Mouse (Mus musculus): Measurements from ENCODE around the gene Tph2.

Gene Tph2

DNA sequence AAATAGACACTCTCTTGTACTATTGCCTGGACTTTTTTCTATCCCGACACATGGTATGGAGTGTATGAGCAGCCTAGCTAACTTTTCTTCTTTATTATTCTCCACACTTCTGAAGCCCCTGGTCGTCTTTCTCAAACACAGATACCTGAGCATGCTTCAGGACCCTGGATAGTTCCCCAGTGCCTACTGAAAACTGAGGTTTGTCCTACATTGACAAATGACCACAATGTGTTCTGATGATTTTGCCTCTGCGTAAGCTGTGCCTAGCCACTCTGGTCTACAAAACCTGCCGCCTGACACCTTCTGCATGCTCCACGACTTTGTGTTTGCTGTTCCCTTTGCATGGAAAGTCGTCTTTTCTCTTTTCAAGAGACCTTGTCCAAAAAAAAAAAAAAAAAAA is 41.2 kb downstream of the Tph2 start:
- no peak for DNase-seq (ENCODE audit: low spot score in 2 of 2)

DNA sequence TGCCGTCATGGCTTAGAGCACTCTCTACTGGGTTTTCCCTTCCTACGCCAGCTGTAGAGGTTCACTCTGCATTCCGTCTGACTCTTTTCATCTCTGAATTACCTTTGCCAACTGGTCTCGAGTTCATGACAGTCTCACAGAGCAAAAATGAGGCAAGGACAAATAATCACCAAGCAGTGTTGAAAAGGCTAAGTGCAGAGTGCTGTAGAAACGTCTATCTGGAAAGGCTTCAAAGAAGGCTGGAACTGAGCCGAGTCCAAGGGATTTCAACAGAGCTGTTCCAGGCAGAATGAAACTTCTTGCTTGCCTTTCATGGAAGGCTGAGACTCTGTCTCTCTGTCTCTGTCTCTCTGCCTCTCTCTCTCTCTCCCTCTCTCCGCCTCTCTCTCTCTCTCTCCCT is 47.8 kb downstream of the Tph2 start:
- DNase-seq (ENCODE audit: low spot score in 2 of 2): no peak

DNA sequence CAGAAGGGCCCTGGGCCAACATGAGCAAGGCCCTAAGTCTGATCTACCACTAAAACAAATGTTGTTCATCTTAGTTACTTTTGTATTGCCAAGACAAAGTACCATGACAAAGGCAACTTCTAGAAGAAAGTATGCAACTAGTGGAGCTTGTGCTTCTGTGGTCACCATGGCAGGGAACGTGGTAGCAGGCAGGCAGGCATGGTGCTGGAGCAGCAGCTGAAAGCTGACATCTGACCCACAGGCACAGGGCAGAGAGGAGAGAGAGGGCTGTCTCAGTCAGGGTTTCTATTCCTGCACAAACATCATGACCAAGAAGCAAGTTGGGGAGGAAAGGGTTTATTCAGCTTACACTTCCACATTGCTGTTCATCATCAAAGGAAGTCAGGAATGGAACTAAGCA is 56.9 kb downstream of the Tph2 start:
- no peak for DNase-seq (ENCODE audit: low spot score in 2 of 2)

DNA sequence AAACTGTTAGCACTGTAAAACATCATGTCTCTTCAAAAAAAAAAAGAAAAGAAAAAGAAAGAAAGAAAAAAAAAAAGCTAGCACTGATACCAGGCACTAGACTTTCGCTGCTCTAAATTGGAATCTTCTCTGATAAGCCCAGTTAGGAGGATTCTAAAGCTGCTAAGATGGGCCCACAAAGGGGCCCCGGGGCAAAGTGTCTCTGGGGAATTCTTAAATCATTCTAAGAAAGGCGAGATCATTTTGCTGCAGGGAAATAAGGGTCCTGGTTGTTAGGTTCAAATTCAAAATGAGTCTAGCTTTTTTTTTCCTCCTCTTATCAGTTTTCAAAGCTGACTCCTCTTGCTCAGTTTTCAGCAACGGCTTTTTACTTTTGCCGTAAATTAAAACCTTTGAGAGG is 59.3 kb downstream of the Tph2 start:
- no peak for DNase-seq (ENCODE audit: low spot score in 2 of 2)

DNA sequence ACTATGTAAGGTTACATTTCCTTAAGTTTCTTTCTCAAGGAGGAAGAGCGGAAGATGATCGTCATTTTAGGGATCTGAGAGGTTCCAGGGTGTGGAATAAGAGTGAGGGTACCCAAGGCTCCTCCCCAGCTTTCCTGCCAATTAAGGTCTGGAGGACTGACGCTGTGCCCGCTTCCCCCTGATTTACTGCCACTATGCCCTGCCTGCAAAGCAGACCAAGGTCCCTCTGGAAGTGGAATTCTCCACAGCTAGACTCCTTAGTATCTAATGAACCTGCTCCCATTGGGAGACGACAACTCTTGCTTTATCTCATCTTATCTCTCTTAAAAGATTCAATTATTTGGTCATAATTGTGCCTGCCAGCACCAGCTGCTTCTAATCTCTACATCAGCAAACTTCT is 59.8 kb downstream of the Tph2 start:
- no peak for DNase-seq (ENCODE audit: low spot score in 2 of 2)

DNA sequence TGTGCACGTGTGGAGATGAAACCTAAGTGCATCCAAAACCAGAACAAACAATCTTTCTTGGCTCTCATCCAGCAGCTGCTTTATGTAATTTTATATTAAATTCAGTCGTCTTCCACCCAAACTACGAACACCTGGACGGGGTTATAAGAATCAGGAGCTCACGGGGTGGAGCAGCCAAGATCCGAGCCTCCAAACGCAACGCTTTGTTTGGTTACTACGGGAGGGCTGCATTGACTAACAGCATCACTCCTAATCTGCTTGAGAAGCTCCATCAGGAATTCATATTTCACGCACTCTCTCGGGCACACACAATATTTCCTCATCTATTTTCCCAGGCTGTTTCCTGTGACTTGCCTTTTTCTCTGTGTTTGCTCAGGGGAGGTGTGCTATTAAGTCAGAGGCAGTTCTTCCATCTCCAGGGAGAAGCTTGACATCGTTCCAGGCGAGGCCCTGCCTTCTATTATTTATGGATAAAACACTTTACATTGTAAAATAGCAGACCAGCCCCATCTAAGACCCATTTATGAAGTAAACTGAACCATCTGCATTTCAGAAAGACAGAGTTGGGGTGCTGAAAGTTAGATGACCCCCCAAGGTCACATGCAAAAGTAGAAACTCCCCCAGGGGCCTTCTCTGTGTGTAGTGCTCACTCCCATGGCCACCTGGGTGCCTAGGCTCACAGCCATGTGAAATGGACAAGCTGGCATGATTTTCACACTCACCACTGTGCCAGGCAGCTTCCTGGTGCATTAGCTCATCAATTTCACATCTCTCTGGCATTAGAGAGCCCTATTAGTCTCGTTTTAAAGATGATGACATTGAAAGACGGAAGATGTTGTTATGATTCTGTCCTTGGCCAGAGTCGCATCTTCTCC is 76.9 kb downstream of the Tph2 start:
- no peak for DNase-seq (ENCODE audit: low spot score in 2 of 2)

DNA sequence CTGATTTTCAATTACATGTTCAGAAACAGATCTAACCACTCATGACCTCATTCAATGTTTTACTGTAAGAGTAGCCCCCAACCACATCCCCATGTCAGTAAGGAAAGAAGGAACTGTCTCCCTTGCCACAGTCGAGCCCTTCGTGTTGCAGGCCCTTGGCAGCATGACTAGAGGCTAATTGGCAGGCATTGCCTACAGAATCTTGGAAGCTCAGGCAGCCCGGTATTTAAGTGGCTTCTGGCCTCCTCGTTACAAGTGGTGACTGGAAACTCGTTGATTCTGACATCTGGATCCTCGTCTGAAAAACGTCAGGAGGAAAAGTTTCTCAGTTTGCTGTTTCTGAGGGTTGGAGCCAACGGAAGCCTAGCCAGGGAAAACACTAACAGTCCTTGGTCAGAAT is 80.6 kb downstream of the Tph2 start:
- DNase-seq (ENCODE audit: low spot score in 2 of 2): no peak

DNA sequence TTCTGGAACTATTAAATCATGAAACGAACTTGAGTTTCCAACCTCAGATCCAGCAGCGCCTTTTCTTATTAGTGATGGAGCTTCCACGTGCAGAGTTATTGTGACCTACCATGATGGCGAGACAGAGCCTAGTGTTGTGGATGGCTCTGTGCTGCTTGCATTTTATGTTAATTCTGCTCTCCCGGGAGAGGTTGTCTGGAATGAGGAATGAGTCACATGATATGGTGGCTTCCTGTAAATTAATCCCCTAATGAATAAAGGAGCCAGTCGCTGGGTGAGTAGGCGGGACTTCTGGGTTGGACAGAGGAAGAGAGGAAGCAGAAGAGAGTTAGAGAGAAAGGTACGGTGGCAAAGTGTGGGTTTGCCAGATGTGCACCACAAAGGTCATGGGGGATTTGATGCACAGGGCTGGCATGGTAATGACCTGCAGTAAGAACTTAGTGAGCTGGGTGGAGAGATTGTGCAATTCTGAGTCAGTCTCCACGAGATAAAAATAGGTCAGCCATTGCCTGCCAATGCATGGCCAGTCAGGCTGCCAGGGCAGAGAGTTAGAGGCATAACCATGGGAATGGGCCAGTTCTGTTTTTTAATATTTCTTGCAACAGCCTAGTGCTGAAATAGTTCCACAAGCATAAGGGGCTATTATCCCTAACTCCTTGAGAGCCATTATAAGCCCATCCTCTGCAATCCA is 84.8 kb downstream of the Tph2 start:
- no peak for DNase-seq (ENCODE audit: low spot score in 2 of 2)

DNA sequence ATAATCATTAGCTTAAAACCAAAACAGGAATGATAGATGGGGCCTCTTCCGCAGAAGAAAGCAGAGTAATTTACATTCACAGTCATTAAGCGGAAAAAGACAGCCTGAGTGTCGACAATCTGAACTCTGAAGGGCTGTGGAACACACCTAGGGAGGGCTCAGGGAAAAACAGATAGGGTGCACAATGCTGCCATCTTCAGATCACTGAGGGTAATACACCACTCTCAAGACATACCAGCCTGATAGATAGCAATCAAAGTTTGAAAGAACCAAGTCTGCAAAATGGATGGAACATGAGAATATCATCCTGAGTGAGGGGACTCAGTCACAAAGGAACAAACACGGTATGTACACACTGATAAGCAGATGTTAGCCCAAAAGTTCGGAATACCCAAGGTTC is 87.7 kb downstream of the Tph2 start:
- DNase-seq (ENCODE audit: low spot score in 2 of 2): no peak

DNA sequence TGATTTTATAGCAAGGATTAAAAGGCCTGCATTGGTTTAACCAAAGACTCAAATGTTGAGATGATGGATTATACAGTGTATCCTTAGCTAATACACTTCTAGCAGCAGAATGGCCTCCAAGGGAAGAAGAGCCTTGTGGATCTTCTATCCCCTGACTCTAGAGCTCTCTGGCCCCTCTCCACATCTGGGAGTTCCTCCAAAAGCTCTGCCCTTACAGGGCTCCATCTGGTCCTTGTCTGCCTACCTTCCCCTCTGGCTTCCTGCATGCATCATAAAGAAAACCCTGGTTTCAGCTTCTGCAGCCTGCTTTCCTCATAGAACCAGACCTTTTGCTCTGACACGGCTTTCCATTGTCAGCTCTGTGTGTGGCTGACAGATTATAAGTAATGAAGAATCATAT is 88.6 kb downstream of the Tph2 start:
- DNase-seq (ENCODE audit: low spot score in 2 of 2): no peak

DNA sequence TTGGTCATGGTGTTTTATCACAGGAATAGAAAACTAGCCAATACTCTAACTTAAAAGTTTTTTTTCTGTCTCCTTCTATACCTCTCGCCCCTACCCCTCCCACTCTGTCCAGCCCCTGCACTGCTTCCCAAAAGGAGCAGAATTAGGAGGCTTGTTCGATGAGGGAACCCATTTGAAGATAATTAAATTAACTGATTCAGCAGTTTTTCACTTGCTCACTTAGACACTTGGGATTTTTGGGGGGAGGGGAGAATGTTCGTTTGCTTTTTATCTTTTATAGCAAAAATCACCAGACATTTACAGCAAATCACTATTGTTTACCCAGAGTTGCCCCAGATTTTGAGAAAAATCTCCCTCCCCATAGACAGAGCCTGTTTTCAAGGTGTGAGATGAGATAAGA is 106.6 kb downstream of the Tph2 start:
- DNase-seq (ENCODE audit: low spot score in 2 of 2): no peak

DNA sequence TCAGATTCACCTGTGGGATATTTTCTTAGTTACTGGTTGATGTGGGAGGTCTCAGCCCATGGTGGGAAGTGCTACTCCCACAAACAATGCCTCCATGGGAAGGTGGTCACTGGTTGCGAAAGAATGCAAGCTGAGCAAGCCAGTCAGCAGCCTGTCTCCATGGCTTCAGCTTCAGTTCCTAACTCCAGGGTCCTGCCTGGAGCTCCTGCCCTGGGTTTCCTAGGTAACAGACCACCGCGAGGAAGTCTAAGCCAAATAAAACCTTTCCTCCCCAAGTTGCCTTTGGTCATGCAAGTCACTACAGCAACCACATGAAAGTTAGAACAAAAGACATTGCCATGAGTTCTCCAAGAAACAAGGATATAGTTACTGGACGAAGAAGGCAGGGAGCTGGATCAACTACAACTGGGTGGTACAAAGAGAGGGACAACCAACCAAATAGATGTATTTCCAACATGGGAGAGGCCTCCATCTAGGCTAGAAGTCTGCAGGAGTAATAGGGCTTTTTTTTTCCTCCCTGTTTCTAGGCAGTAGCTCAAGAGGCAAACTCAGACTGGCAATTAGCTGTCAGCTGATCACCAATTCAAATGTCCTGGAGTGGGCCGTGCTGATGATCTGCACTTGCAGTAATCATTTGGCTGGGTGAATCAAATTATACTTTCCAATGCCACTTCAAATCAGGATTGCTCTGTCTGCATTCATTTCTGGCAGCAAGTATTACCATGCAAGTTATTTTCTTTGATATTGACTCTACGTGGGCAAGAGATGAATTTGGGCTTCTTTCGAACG is 115.5 kb downstream of the Tph2 start:
- no peak for DNase-seq (ENCODE audit: low spot score in 2 of 2)

DNA sequence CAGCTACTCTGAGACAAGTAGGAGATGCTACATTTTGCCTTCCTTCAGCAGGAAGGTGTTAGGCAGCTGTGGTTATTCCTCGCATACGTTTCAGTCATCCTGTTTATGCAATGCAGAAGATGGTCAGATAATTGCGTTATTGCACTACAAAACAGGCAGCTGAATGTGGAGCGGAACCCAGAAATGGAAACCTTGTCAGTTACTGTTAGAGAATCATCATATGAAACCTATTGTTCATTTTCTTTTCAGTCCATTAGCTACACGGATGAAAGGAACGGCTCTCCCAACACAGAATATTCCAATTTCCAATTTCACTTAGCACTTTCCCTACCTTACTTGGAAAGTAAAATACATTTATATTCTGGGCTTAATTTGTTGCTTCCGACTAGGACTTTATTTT is 120.9 kb downstream of the Tph2 start:
- DNase-seq (ENCODE audit: low spot score in 2 of 2): no peak

DNA sequence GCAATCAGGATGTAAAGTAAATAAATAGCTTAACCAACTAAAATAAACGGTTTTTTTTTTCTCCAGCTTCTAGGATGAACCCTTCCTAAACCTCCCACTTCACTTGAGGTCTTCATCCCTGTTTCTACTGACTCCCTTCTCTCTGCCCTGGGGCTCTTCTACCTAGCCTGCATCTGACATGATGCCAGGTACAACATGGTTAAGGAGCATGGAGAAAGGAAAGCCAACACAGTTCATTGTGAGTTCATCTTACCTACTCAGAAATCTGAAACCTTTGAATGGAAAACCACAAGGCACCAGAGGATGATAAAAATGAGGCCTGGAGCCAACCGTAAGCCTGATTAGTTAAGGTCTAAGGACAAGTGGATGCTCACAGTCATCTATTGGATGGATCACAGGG is 123.3 kb downstream of the Tph2 start:
- DNase-seq (ENCODE audit: low spot score in 2 of 2): no peak

DNA sequence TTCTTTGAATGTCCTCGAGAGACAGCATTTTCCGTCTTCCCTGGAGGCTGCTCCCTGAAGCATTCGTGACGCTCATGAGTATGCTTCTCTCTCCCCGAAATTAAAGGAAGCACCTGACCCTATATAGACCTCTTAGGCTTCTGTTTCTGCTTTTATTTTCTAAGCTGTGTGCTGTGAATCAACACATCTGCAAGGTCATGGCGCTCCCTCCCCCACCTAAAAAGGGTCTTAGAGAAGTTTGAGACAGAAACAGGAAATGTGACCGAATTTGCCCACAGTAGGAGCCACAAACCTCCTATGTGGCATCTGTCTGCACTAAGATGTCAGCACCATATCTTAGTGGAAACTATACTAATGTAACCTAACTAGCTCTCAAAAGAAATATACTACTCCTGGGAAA is 124.1 kb downstream of the Tph2 start:
- DNase-seq (ENCODE audit: low spot score in 2 of 2): no peak

DNA sequence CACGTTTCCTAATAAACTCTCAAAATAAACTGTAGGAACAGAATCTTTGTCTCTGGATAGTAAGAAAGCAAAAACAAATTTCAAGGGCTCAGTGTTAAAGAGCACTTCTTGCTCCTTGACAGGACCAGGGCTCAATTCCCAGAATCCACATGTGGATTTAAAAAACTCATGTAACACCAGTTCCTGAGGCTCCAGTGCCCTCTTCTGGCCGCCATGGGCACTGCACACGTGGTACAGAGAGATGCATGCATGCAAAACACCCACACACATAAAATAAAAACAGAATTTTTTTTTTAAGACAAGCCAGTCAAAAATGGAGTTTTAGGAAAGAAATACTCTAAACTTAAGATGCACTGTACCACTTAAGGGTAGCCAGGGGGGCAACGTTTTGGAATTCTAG is 133.2 kb downstream of the Tph2 start:
- DNase-seq (ENCODE audit: low spot score in 2 of 2): no peak

DNA sequence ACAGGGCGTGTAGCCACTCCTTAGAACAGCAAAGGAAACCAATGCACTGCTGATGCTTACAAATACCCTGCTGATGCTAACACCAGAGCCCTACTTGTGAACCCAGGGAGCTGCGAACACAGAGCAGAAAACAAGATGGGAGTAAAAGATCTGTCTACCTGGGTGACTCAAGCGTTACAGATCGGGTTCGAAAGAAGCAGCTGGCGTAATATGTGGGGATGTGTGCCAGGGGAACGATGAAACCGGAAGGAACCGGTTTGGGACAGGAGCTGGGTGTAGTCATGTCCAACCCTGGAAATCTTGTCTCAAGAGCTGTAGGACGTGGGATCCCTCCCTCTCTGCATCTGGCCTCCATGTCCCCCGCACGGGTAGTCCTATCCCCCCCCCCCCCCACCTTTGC is 134.1 kb downstream of the Tph2 start:
- DNase-seq (ENCODE audit: low spot score in 2 of 2): no peak

DNA sequence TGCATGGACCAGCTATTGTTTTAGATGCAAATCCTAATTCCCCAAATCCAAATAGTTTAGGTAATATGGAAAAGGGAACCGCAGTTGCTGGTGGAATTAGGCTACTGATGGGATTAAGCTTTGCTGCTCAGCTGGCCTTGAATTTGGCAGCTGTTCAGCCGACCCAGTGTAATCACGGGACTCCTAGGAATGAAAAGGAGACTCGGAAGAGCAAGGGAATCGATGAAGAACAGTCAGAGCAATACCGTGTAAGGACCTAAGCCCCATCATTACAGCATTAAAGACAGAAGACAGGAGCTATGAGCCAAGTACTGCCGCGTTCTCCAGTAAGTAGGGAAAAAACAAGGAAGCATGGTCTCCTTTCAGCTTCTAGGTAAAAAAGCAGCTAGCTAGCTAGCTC is 134.6 kb downstream of the Tph2 start:
- no peak for DNase-seq (ENCODE audit: low spot score in 2 of 2)

DNA sequence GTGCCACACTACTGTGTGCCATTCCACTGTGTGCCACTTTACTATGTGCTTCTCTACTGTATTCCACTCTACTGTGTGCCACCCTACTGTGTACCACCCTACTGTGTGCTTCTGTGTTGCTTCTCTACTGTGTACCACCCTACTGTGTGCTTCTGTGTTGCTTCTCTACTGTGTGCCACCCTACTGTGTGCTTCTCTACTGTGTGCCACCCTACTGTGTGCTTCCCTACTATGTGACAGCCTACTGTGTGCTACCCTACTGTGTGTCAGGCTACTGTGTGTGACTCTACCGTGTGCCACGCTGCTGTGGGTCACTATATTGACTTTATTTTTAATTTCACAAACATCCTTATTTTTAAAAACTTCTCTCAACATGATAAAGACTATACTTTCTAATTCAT is 136.3 kb downstream of the Tph2 start:
- DNase-seq (ENCODE audit: low spot score in 2 of 2): no peak

DNA sequence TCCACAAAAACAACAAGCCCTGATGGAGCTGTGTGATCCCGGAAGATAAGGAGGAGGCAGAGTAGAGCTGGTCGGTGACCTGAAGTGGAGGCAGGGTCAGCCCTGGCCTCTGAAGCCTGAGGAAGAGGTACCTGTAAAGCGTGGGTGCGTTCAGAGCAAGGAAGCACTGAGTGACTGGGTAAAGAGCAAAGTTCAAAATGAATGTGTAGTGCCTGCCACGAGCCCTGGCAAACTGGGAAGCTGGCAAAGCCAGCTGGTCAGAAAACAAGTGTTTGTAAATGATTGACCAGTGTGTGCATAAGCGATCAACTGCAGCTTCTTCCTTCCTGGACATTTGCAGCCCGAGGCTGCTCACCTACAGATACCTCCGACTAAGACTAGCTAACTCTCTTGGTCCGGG is 149.1 kb downstream of the Tph2 start:
- no peak for DNase-seq (ENCODE audit: low spot score in 2 of 2)

Data from urinary bladder, postnatal 4 days (tissue).